Mouse (Mus musculus) mesoderm, embryonic 11.5 days (tissue): ENCODE measurements at regions not wholly inside any gene's neighbourhood (a gene's known extent, or its start where the extent isn't known, plus 50 kb on each side); places are given as distances from the start of the nearest gene placed in this dataset.

Experiments
- DNase-seq: peaks from one replicate; pipeline ENCODE4 v3.0.0-alpha.2; 2012; ENCODE audit warnings: low read depth, low spot score

- DNase-seq: no peak
These were observed 240.7 kb downstream of the Rps15a start for GRCm38 (mm10) chr7:117875241-117875640.

DNA sequence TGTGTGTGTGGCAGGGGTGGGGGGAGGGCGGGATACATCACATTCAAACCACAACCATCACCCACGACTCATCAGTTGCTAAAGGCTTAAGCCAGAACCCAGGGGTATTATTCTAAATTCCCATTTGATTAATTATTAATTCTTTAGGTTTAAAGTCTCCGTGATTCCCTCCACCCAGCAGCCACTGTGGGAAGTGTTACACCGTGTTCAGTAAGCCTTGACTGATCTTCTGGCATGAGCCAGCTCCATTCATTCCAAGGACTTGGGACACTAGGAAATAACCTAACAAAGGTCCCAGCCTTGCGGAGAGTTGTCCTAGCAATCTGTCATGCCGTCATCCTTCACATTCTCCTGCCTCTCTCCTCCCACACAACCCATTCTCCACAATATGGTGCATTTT is 256.6 kb downstream of the Rps15a start:
- no peak for DNase-seq

GRCm38 (mm10) chr7:117855955-117856354 is 260.0 kb downstream of the Rps15a start:
- DNase-seq: no peak

- peak; percentile 47 for DNase-seq
These were observed 262.3 kb downstream of the Rps15a start for GRCm38 (mm10) chr7:117853716-117854115.

DNA sequence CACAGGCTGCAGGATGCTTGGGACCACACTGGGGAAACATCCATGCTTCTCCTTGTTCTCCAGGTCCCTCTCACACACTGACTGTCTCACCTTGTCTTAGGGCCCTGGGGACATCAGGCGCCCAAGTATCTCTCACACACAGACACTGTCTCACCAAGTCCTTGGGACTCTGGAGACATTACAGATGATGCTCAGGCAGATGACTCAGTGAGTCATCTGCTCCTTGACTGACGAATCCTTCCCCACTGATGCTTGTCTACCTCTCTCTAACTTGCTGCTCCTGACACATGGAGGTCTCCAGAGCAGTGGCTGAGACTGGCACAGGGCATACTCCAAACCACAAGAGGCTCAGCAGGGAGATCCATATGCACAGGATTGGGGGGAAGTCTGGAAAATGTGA is 263.1 kb downstream of the Rps15a start:
- no peak for DNase-seq

- no peak for DNase-seq
These were observed 265.2 kb downstream of the Rps15a start for GRCm38 (mm10) chr7:117850822-117851221.

DNA sequence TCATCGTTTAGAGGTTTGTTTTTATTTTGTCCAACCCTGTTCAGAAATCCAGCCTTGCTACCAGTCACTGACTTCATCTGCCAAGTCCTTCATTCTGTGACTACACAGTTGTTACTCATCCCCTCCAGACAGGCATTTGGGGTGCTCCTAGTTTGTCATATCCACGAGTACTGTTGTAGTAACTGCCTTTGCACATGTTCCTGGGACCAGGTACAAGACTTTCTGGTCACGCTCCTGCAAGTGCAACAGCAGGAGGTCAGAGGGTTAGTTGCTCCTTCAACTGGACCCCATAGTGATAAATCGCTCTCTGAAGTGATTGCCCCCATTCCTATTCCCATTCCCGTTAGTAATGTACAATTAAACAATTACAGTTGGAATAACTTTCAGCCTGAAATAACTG is 269.9 kb downstream of the Rps15a start:
- no peak for DNase-seq

- peak; percentile 14 for DNase-seq
These were observed 273.2 kb downstream of the Rps15a start for GRCm38 (mm10) chr7:117842780-117843179.

DNA sequence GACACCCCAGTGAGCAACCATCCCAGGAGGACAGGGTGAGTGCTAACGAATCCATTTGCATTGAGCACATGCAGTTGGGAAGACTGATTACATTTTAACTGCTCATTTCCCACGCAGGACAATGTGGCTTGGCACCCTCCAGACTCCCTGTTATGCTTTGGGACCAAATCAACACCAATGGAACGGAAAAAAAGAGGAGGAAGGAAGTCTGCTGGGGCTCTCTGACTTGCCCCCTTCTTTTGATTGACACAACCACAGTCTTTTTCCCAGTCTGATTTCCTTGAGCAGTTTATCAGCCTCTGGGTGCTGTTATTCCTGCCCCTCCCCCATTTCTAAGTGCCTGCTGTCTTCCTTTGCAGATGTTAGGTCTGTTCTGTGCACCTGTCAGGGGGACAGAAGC is 321.0 kb downstream of the Rps15a start:
- DNase-seq: no peak

DNA sequence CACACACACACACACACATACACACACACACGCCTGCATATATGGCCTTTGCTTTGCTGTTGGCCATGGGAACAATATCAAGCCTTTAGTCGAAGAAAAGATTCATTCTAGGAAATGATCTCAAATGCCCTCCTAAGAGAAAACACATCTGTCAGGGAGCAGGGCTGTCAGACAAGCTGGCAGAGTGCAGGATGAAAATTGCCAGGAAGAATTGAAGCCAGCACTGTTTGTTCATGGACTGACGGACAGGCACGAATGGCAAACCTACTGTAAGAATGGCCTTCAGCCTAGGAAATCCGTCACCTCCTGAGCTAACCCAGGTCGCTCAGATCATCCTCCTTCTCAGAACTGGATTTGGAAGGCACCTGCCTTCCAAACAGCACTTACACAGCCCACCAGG is 322.0 kb downstream of the Rps15a start:
- no peak for DNase-seq

DNA sequence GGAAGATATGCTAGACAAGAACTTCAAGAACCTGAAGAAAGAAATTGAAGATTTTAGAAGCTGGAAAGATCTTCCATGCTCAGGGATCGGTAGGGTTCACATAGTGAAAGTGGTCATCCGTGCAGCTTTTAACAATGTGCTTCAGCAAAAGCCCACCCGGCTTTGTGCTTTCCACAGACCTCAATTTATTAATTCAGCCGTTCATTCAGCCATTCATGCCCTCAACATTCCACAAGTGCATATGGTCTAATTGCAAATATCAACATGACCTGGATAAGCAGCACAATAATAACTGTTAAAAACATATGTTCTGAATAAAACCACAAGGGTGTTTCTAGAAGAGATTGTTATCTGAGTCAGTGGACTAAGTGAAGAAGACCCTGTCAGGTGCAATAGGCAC is 323.5 kb downstream of the Rps15a start:
- DNase-seq: no peak

DNA sequence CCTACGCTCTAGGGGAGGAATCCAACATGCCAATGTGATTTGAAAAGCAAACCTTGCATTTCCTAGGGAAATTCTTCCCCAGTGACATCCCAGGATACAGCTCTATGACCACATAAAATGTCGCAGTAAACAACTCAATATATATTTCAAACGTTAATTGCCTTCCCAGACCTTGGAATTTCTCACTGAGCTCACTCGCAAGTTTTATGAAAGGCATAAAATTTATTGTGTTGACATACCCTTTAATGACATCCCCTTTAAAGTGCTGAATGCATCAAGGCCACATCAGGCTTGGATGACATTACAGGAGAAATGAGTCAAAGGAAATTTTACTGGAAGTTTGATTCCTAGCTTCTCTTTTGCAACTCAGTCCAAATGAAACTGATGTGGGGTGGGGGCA is 337.0 kb downstream of the Rps15a start:
- DNase-seq: peak; percentile 25

GRCm38 (mm10) chr7:117777921-117778320 is 338.1 kb downstream of the Rps15a start:
- no peak for DNase-seq

GRCm38 (mm10) chr7:117771836-117772235 is 344.2 kb downstream of the Rps15a start:
- DNase-seq: peak; percentile 38

DNA sequence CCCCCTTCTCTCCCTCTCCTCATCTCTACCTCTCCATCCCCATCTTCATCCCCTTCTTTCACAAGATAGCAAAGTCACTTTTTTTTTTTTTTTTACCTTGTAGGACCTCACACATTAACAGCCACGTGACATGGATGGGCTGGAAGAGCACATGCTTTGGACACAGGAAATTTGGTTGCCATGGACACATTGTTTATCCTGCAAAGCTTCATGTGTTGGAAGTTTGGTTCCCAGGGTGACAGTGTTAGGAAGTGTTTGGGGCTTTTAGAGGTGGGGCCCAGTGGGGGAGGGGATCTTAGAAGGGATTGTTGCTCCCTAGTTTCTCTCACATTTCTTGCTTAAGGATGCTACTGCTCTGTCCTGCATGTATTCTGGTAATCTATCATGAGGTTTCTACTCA is 356.5 kb downstream of the Rps15a start:
- no peak for DNase-seq

- DNase-seq: no peak
These were observed 359.0 kb downstream of the Rps15a start for GRCm38 (mm10) chr7:117757033-117757432.

DNA sequence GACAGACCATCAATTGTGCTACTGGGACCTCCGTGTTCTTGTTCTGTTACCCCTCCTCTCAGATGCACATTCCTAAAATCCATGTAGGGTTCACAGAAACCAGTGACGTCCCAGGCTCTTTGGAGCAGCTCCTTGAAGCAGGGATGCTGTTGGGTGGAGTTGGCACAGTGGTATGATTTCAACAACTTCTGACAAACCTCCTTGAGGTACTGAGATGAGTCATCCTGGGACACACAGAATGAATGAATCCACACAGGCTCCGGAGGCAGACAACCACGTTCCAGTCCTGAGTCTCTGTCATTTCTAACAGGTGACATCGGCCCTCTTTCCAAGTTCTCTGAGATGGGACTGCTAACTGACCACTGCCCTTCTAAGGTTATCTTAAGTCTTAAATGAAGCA is 360.2 kb downstream of the Rps15a start:
- DNase-seq: no peak

DNA sequence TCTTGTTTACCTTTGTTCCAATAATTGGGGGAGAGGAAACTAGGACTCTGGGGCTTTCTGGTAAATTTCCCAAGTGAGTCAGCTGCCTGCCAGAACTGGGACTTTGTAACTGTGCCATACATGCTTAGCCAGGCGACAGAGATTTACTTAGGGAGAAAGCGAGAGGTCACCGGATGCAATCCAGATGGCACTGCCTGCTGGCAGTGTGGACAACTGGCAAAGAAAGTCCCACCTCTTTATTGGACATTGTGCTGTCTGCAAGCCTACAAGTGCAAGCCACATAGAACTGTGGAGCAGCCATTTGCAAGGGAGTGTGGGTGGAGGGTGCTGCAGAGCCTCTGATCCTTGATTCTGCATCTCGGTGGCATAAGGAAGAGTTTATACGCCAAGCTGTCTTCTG is 362.7 kb downstream of the Rps15a start:
- DNase-seq: no peak

DNA sequence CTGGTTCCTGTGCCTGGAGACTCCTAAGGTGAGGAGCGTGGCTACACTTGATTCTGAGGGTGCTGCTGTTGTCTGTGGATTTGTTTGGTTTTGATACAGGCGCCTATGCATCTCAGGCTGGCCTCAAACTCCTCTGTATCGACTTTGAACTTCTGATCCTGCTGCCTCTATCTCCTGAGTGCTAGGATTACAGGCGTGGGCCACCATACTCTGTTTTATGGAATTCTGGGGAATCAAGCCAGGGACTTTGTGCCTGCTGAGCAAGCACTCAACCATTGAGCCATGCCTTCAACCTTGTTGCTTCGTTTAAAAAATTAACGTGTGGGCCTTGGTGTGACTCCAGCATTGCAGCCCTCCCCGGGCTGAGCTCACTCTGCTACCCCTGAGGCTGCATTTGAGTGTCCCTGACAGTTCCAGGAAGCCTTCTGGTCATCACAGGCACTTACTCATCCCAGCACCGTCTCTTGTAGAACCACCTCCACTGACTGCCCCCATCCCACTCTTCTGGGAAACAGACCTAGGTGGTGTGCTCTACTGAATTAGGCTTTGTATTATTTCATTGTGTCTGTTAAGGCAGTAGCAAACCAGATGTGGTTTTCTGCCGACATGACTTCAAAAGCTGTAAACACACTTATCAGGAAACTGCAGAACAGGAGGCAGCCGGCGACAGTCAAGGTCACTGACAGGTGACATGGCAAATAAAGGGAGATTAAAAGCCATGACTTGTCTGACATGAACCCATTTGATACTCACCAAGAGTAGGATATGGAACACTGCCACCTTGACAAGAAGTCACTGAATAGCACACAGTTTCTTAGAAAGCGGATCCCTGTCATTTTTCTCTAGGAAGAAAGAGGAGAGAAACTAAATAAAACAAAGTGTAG is 363.4 kb downstream of the Rps15a start:
- DNase-seq: no peak

GRCm38 (mm10) chr7:117747991-117748390 is 367.2 kb downstream of the Xylt1 start:
- no peak for DNase-seq

- no peak for DNase-seq
These were observed 365.6 kb downstream of the Xylt1 start for GRCm38 (mm10) chr7:117746393-117746792.

GRCm38 (mm10) chr7:117739706-117740105 is 358.9 kb downstream of the Xylt1 start:
- DNase-seq: no peak

- no peak for DNase-seq
These were observed 354.9 kb downstream of the Xylt1 start for GRCm38 (mm10) chr7:117735699-117736020.
